Mouse (Mus musculus) urinary bladder, adult 2 months (tissue): Measurements from ENCODE around the gene Tada3. TPM values are rescaled to one million over a fixed set of nuclear protein-coding genes. Genes with fewer than 3 reads are reported as not detected.
"Not testable (repeated sequence)": the region's sequence is repeated elsewhere in the genome, so short reads cannot be mapped to it uniquely, and the experiment has no call there.

Experiments
- DNase-seq: peaks from one replicate; pipeline ENCODE4 v3.0.0; 2022; ENCODE audit warnings: low spot score
- polyA plus RNA-seq: library from polyadenylated mRNA; depleted of rRNA; stranded (reverse); fragments of >200 nt; gene quantifications from 2 replicates; pipeline ENCODE4 v1.2.3, GENCODE M21; 2012; rRNA removed

Gene Tada3
- polyA plus RNA-seq, 1 experiment = 36.3 TPM

DNA sequence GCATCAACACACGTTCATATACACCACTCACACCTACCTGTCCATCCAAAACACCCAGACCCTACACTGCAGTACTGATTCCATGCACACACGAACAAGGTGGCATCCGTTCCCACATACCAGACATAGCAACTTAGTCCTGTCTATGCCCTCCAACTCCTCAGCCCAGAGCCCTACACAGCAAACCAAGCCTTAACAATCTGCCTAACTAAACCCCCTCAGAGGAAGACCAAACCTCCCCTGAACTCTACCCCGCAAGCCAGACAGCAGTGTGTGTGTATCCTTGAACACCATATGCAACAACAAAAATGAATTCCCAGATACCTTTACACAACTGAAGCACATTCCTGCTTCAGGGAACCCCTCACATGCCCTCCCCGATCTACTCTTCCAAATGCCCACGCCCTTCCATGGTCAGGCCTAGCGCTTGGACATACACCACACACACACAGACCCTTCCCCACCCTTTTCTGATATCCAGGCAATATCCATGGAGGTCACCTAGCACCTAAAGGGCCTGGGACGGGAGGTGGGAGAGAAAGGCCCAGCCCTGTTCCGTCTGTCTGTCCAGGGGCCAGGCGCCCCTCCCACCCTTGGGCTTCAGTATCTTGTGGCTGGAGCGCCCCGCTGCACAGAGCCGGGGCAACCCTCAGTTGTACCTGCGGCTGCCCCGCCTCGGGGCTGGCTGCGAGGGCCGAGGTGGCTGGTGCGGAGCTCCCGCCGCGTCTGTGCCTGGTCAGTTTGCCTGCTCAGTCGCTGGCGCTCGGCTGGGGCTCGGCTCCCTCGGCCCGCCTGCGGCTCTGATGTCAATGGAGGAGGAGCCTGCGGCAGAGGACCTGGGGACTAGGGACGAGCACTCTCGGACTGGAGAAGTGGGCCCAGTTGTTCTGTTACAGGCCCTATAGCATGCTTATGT lies 34.2 kb downstream of the Tada3 start, which contains the start of gene Camk1:
Gene Camk1 (minus strand): TSS at position 808 of the 916 bp plus-strand sequence.
- peak; percentile 74 for DNase-seq

DNA sequence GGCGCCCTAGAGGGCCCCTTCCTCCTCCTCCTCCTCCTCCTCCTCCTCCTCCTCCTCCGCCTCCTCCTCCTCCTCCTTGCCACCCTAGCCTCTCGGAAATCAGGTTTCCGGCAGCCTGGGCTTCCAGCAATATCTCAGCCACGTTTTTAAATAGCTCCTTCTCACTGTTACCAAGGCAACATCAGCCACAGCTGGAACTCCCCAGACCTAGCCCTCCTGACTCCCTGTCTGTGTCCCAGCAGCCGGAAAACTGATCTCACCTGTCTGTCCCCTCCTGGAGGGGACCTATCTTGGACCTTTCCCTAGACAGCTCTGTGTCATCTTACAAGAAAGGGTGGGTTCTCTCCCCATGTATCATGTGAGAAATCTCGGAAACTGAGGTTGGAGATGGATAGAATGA lies 35.4 kb downstream of the Tada3 start:
- no peak for DNase-seq

DNA sequence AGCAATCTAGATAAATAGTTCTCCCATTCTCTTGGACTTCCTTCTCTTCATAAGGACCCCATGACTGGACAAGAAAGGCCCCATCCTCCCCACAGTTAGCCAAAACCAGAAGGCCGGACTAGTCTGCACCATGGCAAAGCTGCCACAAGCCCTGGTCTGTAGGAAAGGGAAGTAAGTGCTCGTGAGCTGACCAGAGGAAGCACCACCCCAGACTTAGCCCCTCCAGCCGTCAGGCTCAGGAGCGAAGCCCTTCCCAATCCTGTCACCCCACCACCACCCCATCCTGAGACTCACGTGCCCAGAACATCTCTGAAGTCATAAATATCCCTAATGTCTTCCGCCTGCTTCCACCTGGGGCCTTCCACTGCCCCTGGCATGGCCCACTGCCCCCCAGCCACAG lies 36.1 kb downstream of the Tada3 start:
- no peak for DNase-seq

DNA sequence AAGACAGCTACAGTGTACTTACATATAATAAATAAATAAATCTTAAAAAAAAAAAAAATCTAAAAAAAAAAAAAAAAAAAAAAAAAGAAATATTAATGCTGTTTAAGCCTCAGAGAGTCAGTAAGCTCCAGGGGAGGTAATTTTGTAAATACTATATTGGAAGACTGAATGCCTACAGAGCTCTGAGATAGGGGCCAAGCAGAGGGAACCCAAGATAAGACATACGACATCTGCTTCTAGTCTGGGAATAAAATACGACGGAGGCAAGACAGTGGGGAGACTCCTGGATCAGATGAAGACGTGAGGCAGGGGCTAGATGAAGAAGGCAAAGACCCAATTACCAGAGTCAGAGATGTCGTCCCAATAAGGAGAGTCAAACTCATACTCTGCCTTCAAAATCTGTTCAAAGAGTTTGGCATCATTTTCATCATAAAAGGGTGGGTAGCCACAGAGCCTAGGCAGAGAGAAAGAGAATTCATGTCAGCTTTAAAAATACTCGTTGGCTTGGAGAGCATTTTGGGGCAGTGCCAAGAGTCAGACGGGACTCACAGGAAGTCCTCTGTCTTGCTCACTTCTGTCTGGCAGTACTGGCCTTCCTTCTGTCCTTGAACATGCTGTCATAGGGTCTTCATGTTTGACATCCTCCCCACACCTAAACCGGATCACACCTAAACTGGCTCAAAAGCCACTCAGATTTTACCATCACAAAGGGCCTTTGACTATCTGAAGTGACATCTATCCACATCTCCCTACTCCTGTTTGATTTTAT lies 40.6 kb downstream of the Tada3 start:
- no peak for DNase-seq

DNA sequence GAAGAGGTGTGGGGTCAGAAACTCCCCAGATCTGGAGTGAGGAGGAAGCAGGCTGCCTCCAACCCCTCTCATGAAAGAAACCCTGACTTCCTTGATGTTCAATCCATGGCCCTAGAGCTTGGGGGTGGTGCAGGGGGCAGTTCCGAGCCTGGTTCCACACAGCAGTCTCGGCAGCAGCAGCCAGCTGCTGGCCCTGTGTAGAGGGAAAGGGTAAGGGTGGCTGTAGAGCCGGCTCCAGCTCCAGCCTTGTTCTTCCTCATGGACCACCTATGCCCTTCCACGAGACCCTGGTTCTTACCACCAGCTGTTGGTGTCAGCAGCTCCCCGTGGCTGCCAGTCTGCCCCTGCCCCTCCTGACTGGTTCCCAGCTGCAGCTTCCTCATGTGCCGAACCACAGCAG lies 43.5 kb downstream of the Tada3 start:
- DNase-seq = no peak

DNA sequence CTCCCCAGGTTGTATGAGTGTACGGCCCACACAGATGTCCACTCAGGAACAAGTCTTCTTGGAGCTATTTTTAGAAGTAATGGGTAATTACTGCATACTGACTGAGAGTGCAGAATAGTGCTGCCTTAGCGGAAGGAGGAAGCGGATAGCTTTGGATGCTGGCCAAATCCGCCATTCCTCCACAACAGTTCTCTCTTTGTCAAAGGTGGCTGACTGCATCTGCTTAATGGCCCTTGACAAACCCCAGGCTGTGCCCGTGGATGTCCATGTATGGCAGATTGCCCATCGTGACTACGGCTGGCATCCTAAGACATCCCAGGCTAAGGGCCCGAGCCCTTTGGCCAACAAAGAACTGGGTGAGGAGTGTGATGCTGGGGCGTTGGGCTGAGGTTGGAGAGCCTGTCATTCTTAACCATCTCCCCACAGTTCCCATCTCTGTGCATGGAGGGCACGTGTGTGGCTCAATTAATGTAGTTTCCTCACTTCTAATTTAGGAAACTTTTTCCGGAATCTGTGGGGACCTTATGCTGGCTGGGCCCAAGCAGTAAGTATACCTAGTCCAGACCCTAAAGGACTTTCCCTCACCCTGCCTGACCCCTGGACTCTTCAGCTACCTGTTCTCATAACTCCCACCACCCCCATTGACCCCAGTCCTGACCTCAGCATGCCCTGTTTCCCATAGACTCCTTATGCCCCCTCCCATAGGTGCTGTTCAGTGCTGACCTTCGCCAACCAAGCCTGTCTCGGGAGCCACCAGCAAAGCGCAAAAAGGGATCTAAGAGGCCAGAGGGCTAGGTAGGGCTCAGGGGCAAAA lies 44.3 kb downstream of the Tada3 start:
- no peak for DNase-seq

DNA sequence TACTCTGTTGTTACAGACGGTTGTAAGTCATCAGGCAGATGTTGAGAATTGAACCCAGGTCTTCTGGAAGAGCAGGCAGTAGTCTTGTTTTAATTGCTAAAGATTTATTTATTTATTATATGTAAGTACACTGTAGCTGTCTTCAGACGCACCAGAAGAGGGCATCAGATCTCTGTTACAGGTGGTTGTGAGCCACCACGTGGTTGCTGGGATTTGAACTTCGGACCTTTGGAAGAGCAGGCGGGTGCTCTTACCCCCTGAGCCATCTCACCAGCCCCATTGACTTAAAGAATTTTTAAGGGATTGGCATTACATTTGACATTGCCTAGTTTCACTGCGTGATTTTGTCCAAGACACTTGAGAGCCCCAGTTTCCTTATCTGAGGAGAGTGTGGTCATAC lies 44.9 kb downstream of the Tada3 start:
- DNase-seq = not testable (repeated sequence)

DNA sequence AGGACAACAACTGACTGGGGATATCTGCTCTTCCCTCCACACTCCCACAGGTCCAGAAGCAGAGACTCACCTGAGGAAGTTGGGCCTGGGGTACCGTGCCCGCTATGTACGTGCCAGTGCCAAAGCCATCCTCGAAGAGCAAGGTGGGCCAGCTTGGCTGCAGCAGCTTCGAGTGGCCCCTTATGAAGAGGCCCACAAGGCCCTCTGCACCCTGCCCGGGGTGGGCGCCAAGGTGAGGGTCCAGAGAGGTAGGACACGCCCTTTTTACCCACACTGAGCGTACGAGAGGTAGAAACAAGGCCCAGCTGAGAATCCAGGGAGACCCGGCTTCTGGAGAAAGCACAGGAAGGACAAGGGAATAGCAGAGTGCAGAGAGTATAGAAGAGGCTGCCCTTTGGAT lies 46.0 kb downstream of the Tada3 start:
- DNase-seq = no peak

DNA sequence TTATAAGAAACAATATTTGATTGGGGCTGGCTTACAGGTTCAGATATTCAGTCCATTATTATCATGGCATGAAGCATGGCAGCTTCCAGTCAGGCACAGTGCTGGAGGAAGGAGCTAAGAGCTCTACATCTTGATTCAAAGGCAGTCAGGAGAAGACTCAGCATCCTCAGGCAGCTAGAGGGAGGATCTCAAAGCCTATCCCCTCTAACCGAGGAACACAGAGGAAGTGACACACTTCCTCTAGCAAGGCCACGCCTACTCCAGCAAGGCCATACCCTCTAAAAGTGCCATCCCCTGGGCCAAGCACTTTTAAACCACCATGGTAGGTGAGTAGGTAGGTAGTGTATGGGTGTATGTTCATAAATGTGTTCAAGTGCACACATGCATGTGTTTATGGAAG lies 47.1 kb downstream of the Tada3 start:
- no peak for DNase-seq

DNA sequence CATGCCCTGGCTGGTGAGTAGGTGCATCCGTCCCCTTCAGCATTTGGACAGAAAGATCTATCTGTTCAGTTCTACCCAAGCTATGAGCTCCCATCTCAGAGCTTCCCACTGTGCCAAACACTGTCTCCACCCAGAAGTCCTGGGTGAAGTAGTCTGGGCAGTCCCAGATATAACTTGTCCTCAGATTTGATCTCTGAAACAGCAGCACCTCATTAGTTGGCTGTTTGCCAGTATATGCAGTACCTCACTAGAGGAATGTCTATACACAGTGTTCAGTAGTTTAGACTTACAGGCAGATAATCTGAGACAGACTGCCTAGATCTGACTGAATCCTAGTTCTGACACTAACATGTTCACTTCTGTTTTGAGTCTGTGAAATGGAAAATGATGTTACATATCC lies 48.3 kb downstream of the Tada3 start:
- DNase-seq = no peak

DNA sequence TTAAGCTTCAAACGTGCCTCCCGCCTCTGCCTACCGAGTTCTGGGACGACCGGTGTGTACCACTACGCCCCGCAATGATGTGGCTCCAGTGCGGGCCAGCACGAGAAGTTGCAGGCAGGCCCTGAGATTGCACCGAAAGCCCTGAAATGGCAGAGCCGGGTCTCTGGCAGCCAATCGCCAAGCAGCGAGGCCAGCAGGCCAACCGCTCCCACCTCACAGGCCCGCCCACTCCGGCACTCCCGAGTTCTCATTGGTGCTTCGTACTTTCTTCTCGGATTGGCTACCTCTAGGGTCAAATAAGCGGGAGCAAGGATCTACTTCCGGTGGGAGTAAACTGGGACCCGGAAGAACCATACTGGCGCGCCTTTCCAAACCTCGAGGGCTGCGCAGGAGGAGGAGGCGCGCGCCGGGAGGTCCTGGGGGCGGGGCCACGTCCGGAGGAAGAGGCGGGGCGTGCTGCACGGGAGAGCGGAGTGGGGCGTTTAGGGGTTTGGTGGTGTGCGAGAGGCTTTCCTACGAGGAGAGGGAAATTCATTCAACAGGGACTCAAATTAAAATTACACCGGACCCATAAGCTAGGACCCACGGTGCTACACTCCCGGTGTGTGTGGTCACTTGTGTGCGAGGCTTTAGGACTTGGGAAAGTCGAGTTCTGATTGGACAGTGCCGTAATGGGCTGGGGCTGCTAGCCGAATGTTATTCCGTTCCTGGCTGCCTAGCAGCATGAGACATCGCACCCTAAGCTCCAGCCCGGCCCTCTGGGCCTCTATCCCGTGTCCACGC lies 51.0 kb downstream of the Tada3 start, which contains the start of gene Ogg1:
Gene Ogg1 (plus strand): TSS at position 440 of the 783 bp plus-strand sequence.
- DNase-seq = peak; percentile 85

Other genes with a start within 250 kb of the Tada3 start
- 0.22 and 0.35 TPM in 2 replicates for gene Lhfpl4, start 182.5 kb downstream of the Tada3 start, polyA plus RNA-seq
- 22.5 and 26.5 TPM in 2 replicates for gene Mtmr14, start 140.0 kb downstream of the Tada3 start, polyA plus RNA-seq
- 0.03 and 0.18 TPM in 2 replicates for gene Cpne9, start 95.6 kb downstream of the Tada3 start, polyA plus RNA-seq
- gene Brpf1, start 70.7 kb downstream of the Tada3 start, polyA plus RNA-seq = 18.3 and 19.7 TPM in 2 replicates
- gene Ogg1, start 50.9 kb downstream of the Tada3 start, polyA plus RNA-seq = 16.3 and 19.1 TPM in 2 replicates
- 71.5 and 80.8 TPM in 2 replicates for gene Camk1, start 33.9 kb downstream of the Tada3 start, polyA plus RNA-seq
- gene Arpc4, start 232 bp upstream of the Tada3 start, polyA plus RNA-seq = 116 TPM in 2 replicates
- 6.3 and 8.5 TPM in 2 replicates for gene Ttll3, start 11.4 kb upstream of the Tada3 start, polyA plus RNA-seq
- gene Rpusd3, start 41.5 kb upstream of the Tada3 start, polyA plus RNA-seq = 11.8 and 17.3 TPM in 2 replicates
- gene Cidec, start 57.9 kb upstream of the Tada3 start, polyA plus RNA-seq = 31.0 and 68.5 TPM in 2 replicates
- 54.5 and 61.3 TPM in 2 replicates for gene Jagn1, start 64.7 kb upstream of the Tada3 start, polyA plus RNA-seq
- 71.8 and 87.7 TPM in 2 replicates for gene Il17re, start 80.6 kb upstream of the Tada3 start, polyA plus RNA-seq
- 62.5 and 65.3 TPM in 2 replicates for gene Il17rc, start 93.5 kb upstream of the Tada3 start, polyA plus RNA-seq
- 46.1 and 58.4 TPM in 2 replicates for gene Creld1, start 105.4 kb upstream of the Tada3 start, polyA plus RNA-seq
- gene Prrt3, start 124.0 kb upstream of the Tada3 start, polyA plus RNA-seq = 0.10 and 0.18 TPM in 2 replicates
- 82.4 and 83.8 TPM in 2 replicates for gene Emc3, start 153.8 kb upstream of the Tada3 start, polyA plus RNA-seq
- gene Fancd2, start 153.8 kb upstream of the Tada3 start, polyA plus RNA-seq = 4.7 and 5.8 TPM in 2 replicates
- not detected in 2 replicates for gene Fancd2os, start 222.8 kb upstream of the Tada3 start, polyA plus RNA-seq
- 176 and 195 TPM in 2 replicates for gene Brk1, start 226.9 kb upstream of the Tada3 start, polyA plus RNA-seq
- gene Vhl, start 246.1 kb upstream of the Tada3 start, polyA plus RNA-seq = 14.9 and 22.5 TPM in 2 replicates